Mouse (Mus musculus): Measurements from ENCODE around the gene Pxt1. TPM values are rescaled to one million over a fixed set of nuclear protein-coding genes. Genes with fewer than 3 reads are reported as not detected.
A peak's percentile ranks its signal among the peaks of the same experiment; 100 is the strongest.

The Pxt1 gene
- polyA plus RNA-seq, 1 experiment, result not detected

- H3K4me3 ChIP-seq (ENCODE audit: insufficient read depth, low read length), result no peak overlapping the region
- peaks cover 8% of the 10 kb centered on the region for H3K4me1 ChIP-seq (ENCODE audit: control insufficient read depth, insufficient read depth, low read length)
- TF ChIP-seq CTCF (IDR thresholded peaks at IDR 0.05; ENCODE audit: borderline replicate concordance, insufficient read depth, low read length) (no peak), POLR2A (IDR thresholded peaks at IDR 0.05; ENCODE audit: low read depth, low read length) (no peak)
- no peak overlapping the region for H3K27ac ChIP-seq (ENCODE audit: insufficient read depth, low read length)
Observed at GRCm38 (mm10) chr17:28981081-28981480, 37.4 kb upstream of the Pxt1 start.

- Histone ChIP-seq H3K4me1 (ENCODE audit: control insufficient read depth, insufficient read depth, low read length) (peaks cover 8% of the 10 kb centered on the region), H3K4me3 (ENCODE audit: insufficient read depth, low read length) (no peak overlapping the region), H3K27ac (ENCODE audit: insufficient read depth, low read length) (no peak overlapping the region)
- TF ChIP-seq CTCF (IDR thresholded peaks at IDR 0.05; ENCODE audit: borderline replicate concordance, insufficient read depth, low read length) (no peak), POLR2A (IDR thresholded peaks at IDR 0.05; ENCODE audit: low read depth, low read length) (no peak)
Observed at GRCm38 (mm10) chr17:28979091-28979490, 35.5 kb upstream of the Pxt1 start.

- no peak overlapping the region for H3K27ac ChIP-seq (ENCODE audit: insufficient read depth, low read length)
- TF ChIP-seq CTCF (IDR thresholded peaks at IDR 0.05; ENCODE audit: borderline replicate concordance, insufficient read depth, low read length) (no peak), POLR2A (IDR thresholded peaks at IDR 0.05; ENCODE audit: low read depth, low read length) (no peak)
- no peak overlapping the region for H3K4me3 ChIP-seq (ENCODE audit: insufficient read depth, low read length)
- no peaks in the 10 kb centered on the region for H3K4me1 ChIP-seq (ENCODE audit: control insufficient read depth, insufficient read depth, low read length)
Observed at GRCm38 (mm10) chr17:28970122-28970521, 26.5 kb upstream of the Pxt1 start.

GRCm38 (mm10) chr17:28967021-28967610 lies 23.5 kb upstream of the Pxt1 start:
- H3K4me1 ChIP-seq (ENCODE audit: control insufficient read depth, insufficient read depth, low read length), result no peaks in the 10 kb centered on the region
- H3K27ac ChIP-seq (ENCODE audit: insufficient read depth, low read length), result no peak overlapping the region
- no peak overlapping the region for H3K4me3 ChIP-seq (ENCODE audit: insufficient read depth, low read length)
- no peak for TF ChIP-seq POLR2A (IDR thresholded peaks at IDR 0.05; ENCODE audit: low read depth, low read length)
- no peak for TF ChIP-seq CTCF (IDR thresholded peaks at IDR 0.05; ENCODE audit: borderline replicate concordance, insufficient read depth, low read length)

- no peak overlapping the region for H3K27ac ChIP-seq (ENCODE audit: insufficient read depth, low read length)
- TF ChIP-seq CTCF (IDR thresholded peaks at IDR 0.05; ENCODE audit: borderline replicate concordance, insufficient read depth, low read length), result no peak
- TF ChIP-seq POLR2A (IDR thresholded peaks at IDR 0.05; ENCODE audit: low read depth, low read length), result no peak
- no peaks in the 10 kb centered on the region for H3K4me1 ChIP-seq (ENCODE audit: control insufficient read depth, insufficient read depth, low read length)
- no peak overlapping the region for H3K4me3 ChIP-seq (ENCODE audit: insufficient read depth, low read length)
Observed at GRCm38 (mm10) chr17:28961596-28961995, 18.0 kb upstream of the Pxt1 start.

- Histone ChIP-seq H3K4me1 (ENCODE audit: control insufficient read depth, insufficient read depth, low read length) (no peaks in the 10 kb centered on the region), H3K27ac (ENCODE audit: insufficient read depth, low read length) (no peak overlapping the region), H3K4me3 (ENCODE audit: insufficient read depth, low read length) (no peak overlapping the region)
- TF ChIP-seq POLR2A (IDR thresholded peaks at IDR 0.05; ENCODE audit: low read depth, low read length) (no peak), CTCF (IDR thresholded peaks at IDR 0.05; ENCODE audit: borderline replicate concordance, insufficient read depth, low read length) (no peak)
Observed at GRCm38 (mm10) chr17:28960597-28960996, 17.0 kb upstream of the Pxt1 start.

GRCm38 (mm10) chr17:28954416-28954815 lies 10.8 kb upstream of the Pxt1 start:
- TF ChIP-seq CTCF (IDR thresholded peaks at IDR 0.05; ENCODE audit: borderline replicate concordance, insufficient read depth, low read length) (no peak), POLR2A (IDR thresholded peaks at IDR 0.05; ENCODE audit: low read depth, low read length) (no peak)
- no peak overlapping the region for H3K4me3 ChIP-seq (ENCODE audit: insufficient read depth, low read length)

GRCm38 (mm10) chr17:28953251-28953650 lies 9.6 kb upstream of the Pxt1 start:
- TF ChIP-seq CTCF (IDR thresholded peaks at IDR 0.05; ENCODE audit: borderline replicate concordance, insufficient read depth, low read length), result no peak
- no peak for TF ChIP-seq POLR2A (IDR thresholded peaks at IDR 0.05; ENCODE audit: low read depth, low read length)
- H3K4me3 ChIP-seq (ENCODE audit: insufficient read depth, low read length), result peak overlapping the region; percentile 96
- H3K4me1 ChIP-seq (ENCODE audit: control insufficient read depth, insufficient read depth, low read length), result peaks cover 11% of the 10 kb centered on the region
- H3K27ac ChIP-seq (ENCODE audit: insufficient read depth, low read length), result peak overlapping the region; percentile 92; the same call in 1 of the 2 replicates

More at GRCm38 (mm10) chr17:28954416-28954815, 10.8 kb upstream of the Pxt1 start:
- Histone ChIP-seq H3K27ac (ENCODE audit: insufficient read depth, low read length) (no peak overlapping the region), H3K4me1 (ENCODE audit: control insufficient read depth, insufficient read depth, low read length) (peaks cover 9% of the 10 kb centered on the region; the same call in 1 of the 2 replicates)

GRCm38 (mm10) chr17:28951831-28952799 lies 8.5 kb upstream of the Pxt1 start, which contains the start of gene Kctd20:
TSS of gene Kctd20 (plus strand) at chr17:28951950.
- Histone ChIP-seq H3K4me3 (ENCODE audit: insufficient read depth, low read length) (peak within 1 kb of the TSS; percentile 96), H3K4me1 (ENCODE audit: control insufficient read depth, insufficient read depth, low read length) (peaks cover 12% of the 10 kb centered on the region), H3K27ac (ENCODE audit: insufficient read depth, low read length) (peak within 1 kb of the TSS; percentile 92)
- TF ChIP-seq POLR2A (IDR thresholded peaks at IDR 0.05; ENCODE audit: low read depth, low read length) (peak; percentile 91), CTCF (IDR thresholded peaks at IDR 0.05; ENCODE audit: borderline replicate concordance, insufficient read depth, low read length) (no peak)

GRCm38 (mm10) chr17:28950751-28951150 lies 7.1 kb upstream of the Pxt1 start:
- no peak overlapping the region for H3K27ac ChIP-seq (ENCODE audit: insufficient read depth, low read length)
- no peak overlapping the region for H3K4me3 ChIP-seq (ENCODE audit: insufficient read depth, low read length)
- TF ChIP-seq POLR2A (IDR thresholded peaks at IDR 0.05; ENCODE audit: low read depth, low read length) (no peak), CTCF (IDR thresholded peaks at IDR 0.05; ENCODE audit: borderline replicate concordance, insufficient read depth, low read length) (no peak)
- H3K4me1 ChIP-seq (ENCODE audit: control insufficient read depth, insufficient read depth, low read length), result peaks cover 12% of the 10 kb centered on the region

All from embryonic fibroblast, embryonic 13.5 days (primary cell).